Mouse (Mus musculus): ENCODE measurements at regions not wholly inside any gene's neighbourhood (a gene's known extent, or its start where the extent isn't known, plus 50 kb on each side); places are given as distances from the start of the nearest gene placed in this dataset.
A peak's percentile ranks its signal among the peaks of the same experiment; 100 is the strongest.

- no peak for DNase-seq
- intact Hi-C loops (cut with DNase I), result no loop called here
These were observed 521.0 kb downstream of the 1190002N15Rik start for GRCm38 (mm10) chr9:94016747-94017487.

GRCm38 (mm10) chr9:93992216-93992615 is 545.7 kb downstream of the 1190002N15Rik start:
- intact Hi-C loops (cut with DNase I), result no loop called here
- DNase-seq, result no peak

GRCm38 (mm10) chr9:93991141-93991540 is 546.7 kb downstream of the 1190002N15Rik start:
- DNase-seq, result no peak
- intact Hi-C loops (cut with DNase I), result no loop called here

- intact Hi-C loops (cut with DNase I), result no loop called here
- no peak for DNase-seq
These were observed 556.7 kb downstream of the 1190002N15Rik start for GRCm38 (mm10) chr9:93981136-93981535.

GRCm38 (mm10) chr9:93969691-93970284 is 568.1 kb downstream of the 1190002N15Rik start:
- DNase-seq, result no peak
- intact Hi-C loops (cut with DNase I), result no loop called here

- DNase-seq, result no peak
- intact Hi-C loops (cut with DNase I), result no loop called here
These were observed 568.8 kb downstream of the 1190002N15Rik start for GRCm38 (mm10) chr9:93969118-93969517.

GRCm38 (mm10) chr9:93955235-93956040 is 582.4 kb downstream of the 1190002N15Rik start:
- intact Hi-C loops (cut with DNase I), result no loop called here
- DNase-seq, result no peak

GRCm38 (mm10) chr9:93948671-93949070 is 589.2 kb downstream of the 1190002N15Rik start:
- intact Hi-C loops (cut with DNase I), result no loop called here
- DNase-seq, result no peak

- intact Hi-C loops (cut with DNase I), result no loop called here
- DNase-seq, result no peak
These were observed 590.8 kb downstream of the 1190002N15Rik start for GRCm38 (mm10) chr9:93947053-93947452.

GRCm38 (mm10) chr9:93940193-93940592 is 597.7 kb downstream of the 1190002N15Rik start:
- DNase-seq, result no peak
- intact Hi-C loops (cut with DNase I), result no loop called here

GRCm38 (mm10) chr9:93930684-93931083 is 607.2 kb downstream of the 1190002N15Rik start:
- intact Hi-C loops (cut with DNase I), result no loop called here
- DNase-seq, result no peak

- DNase-seq, result peak; percentile 13
- intact Hi-C loops (cut with DNase I), result no loop called here
These were observed 648.6 kb downstream of the 1190002N15Rik start for GRCm38 (mm10) chr9:93889256-93889655.

- intact Hi-C loops (cut with DNase I), result no loop called here
- no peak for DNase-seq
These were observed 657.8 kb downstream of the 1190002N15Rik start for GRCm38 (mm10) chr9:93880112-93880511.

GRCm38 (mm10) chr9:93879572-93879971 is 658.3 kb downstream of the 1190002N15Rik start:
- DNase-seq, result no peak
- intact Hi-C loops (cut with DNase I), result no loop called here

- intact Hi-C loops (cut with DNase I), result no loop called here
- no peak for DNase-seq
These were observed 667.1 kb downstream of the 1190002N15Rik start for GRCm38 (mm10) chr9:93870778-93871177.

- DNase-seq, result no peak
- intact Hi-C loops (cut with DNase I), result no loop called here
These were observed 679.9 kb downstream of the 1190002N15Rik start for GRCm38 (mm10) chr9:93857937-93858336.

GRCm38 (mm10) chr9:93846411-93846810 is 691.5 kb downstream of the 1190002N15Rik start:
- DNase-seq, result no peak
- intact Hi-C loops (cut with DNase I), result no loop called here

GRCm38 (mm10) chr9:93843869-93844268 is 694.0 kb downstream of the 1190002N15Rik start:
- intact Hi-C loops (cut with DNase I), result no loop called here
- no peak for DNase-seq
